Mouse (Mus musculus): Measurements from ENCODE around the gene Idua. TPM values are rescaled to one million over a fixed set of nuclear protein-coding genes. Genes with fewer than 3 reads are reported as not detected.
A peak's percentile ranks its signal among the peaks of the same experiment; 100 is the strongest.
"Not testable (repeated sequence)": the region's sequence is repeated elsewhere in the genome, so short reads cannot be mapped to it uniquely, and the experiment has no call there.

Gene Idua
- 16.3 and 17.6 TPM in 2 replicates for polyA plus RNA-seq (2012; rRNA removed)

GRCm38 (mm10) chr5:108659698-108660631 is at the start of gene Idua:
Idua (plus strand) TSS chr5:108660331.
- no peak for DNase-seq (ENCODE audit: low read depth)
- TF ChIP-seq CTCF (IDR thresholded peaks at IDR 0.05; ENCODE audit: borderline replicate concordance, extremely low read depth, insufficient read depth, insufficient read length) (no peak), POLR2A (IDR thresholded peaks at IDR 0.05; ENCODE audit: borderline replicate concordance, extremely low read depth, insufficient read depth, insufficient read length, poor library complexity, severe bottlenecking) (no peak)

GRCm38 (mm10) chr5:108610426-108610825 is 49.7 kb upstream of the Idua start:
- TF ChIP-seq POLR2A (IDR thresholded peaks at IDR 0.05; ENCODE audit: borderline replicate concordance, extremely low read depth, insufficient read depth, insufficient read length, poor library complexity, severe bottlenecking), result no peak
- no peak for TF ChIP-seq CTCF (IDR thresholded peaks at IDR 0.05; ENCODE audit: borderline replicate concordance, extremely low read depth, insufficient read depth, insufficient read length)
- DNase-seq (ENCODE audit: low read depth), result no peak

GRCm38 (mm10) chr5:108621870-108622269 is 38.3 kb upstream of the Idua start:
- TF ChIP-seq POLR2A (IDR thresholded peaks at IDR 0.05; ENCODE audit: borderline replicate concordance, extremely low read depth, insufficient read depth, insufficient read length, poor library complexity, severe bottlenecking) (no peak), CTCF (IDR thresholded peaks at IDR 0.05; ENCODE audit: borderline replicate concordance, extremely low read depth, insufficient read depth, insufficient read length) (no peak)

GRCm38 (mm10) chr5:108626050-108626660 is 34.0 kb upstream of the Idua start:
- no peak for TF ChIP-seq POLR2A (IDR thresholded peaks at IDR 0.05; ENCODE audit: borderline replicate concordance, extremely low read depth, insufficient read depth, insufficient read length, poor library complexity, severe bottlenecking)
- no peak for TF ChIP-seq CTCF (IDR thresholded peaks at IDR 0.05; ENCODE audit: borderline replicate concordance, extremely low read depth, insufficient read depth, insufficient read length)
- DNase-seq (ENCODE audit: low read depth), result no peak

More at GRCm38 (mm10) chr5:108621870-108622269, 38.3 kb upstream of the Idua start:
- no peak for DNase-seq (ENCODE audit: low read depth)

GRCm38 (mm10) chr5:108628891-108629633 is 31.1 kb upstream of the Idua start:
- no peak for DNase-seq (ENCODE audit: low read depth)
- no peak for TF ChIP-seq CTCF (IDR thresholded peaks at IDR 0.05; ENCODE audit: borderline replicate concordance, extremely low read depth, insufficient read depth, insufficient read length)
- TF ChIP-seq POLR2A (IDR thresholded peaks at IDR 0.05; ENCODE audit: borderline replicate concordance, extremely low read depth, insufficient read depth, insufficient read length, poor library complexity, severe bottlenecking), result no peak

GRCm38 (mm10) chr5:108629634-108630483 is 30.3 kb upstream of the Idua start, which contains the start of the genes Gak and Tmem175:
Gak (minus strand) TSS chr5:108629755.
Tmem175 (plus strand) TSS chr5:108629770.
- peak; percentile 98 for DNase-seq (ENCODE audit: low read depth)
- TF ChIP-seq CTCF (IDR thresholded peaks at IDR 0.05; ENCODE audit: borderline replicate concordance, extremely low read depth, insufficient read depth, insufficient read length), result no peak
- TF ChIP-seq POLR2A (IDR thresholded peaks at IDR 0.05; ENCODE audit: borderline replicate concordance, extremely low read depth, insufficient read depth, insufficient read length, poor library complexity, severe bottlenecking), result peak; percentile 97

- TF ChIP-seq POLR2A (IDR thresholded peaks at IDR 0.05; ENCODE audit: borderline replicate concordance, extremely low read depth, insufficient read depth, insufficient read length, poor library complexity, severe bottlenecking) (no peak), CTCF (IDR thresholded peaks at IDR 0.05; ENCODE audit: borderline replicate concordance, extremely low read depth, insufficient read depth, insufficient read length) (no peak)
- DNase-seq (ENCODE audit: low read depth), result no peak
Measured at GRCm38 (mm10) chr5:108633676-108634075, 26.5 kb upstream of the Idua start.

GRCm38 (mm10) chr5:108634088-108634487 is 26.0 kb upstream of the Idua start:
- not testable (repeated sequence) for DNase-seq (ENCODE audit: low read depth)

GRCm38 (mm10) chr5:108636172-108636571 is 24.0 kb upstream of the Idua start:
- TF ChIP-seq CTCF (IDR thresholded peaks at IDR 0.05; ENCODE audit: borderline replicate concordance, extremely low read depth, insufficient read depth, insufficient read length), result no peak
- TF ChIP-seq POLR2A (IDR thresholded peaks at IDR 0.05; ENCODE audit: borderline replicate concordance, extremely low read depth, insufficient read depth, insufficient read length, poor library complexity, severe bottlenecking), result no peak
- DNase-seq (ENCODE audit: low read depth), result no peak

- no peak for DNase-seq (ENCODE audit: low read depth)
- TF ChIP-seq POLR2A (IDR thresholded peaks at IDR 0.05; ENCODE audit: borderline replicate concordance, extremely low read depth, insufficient read depth, insufficient read length, poor library complexity, severe bottlenecking), result no peak
- no peak for TF ChIP-seq CTCF (IDR thresholded peaks at IDR 0.05; ENCODE audit: borderline replicate concordance, extremely low read depth, insufficient read depth, insufficient read length)
Measured at GRCm38 (mm10) chr5:108643674-108644073, 16.5 kb upstream of the Idua start.
